Mouse (Mus musculus): ENCODE measurements around the gene Selenok.
A peak's percentile ranks its signal among the peaks of the same experiment; 100 is the strongest.

The Selenok gene

GRCm38 (mm10) chr14:29968075-29968821 lies at the start of gene Selenok:
Selenok (plus strand) TSS chr14:29968308.
- peak; percentile 80 for DNase-seq (ENCODE audit: low spot score)

- DNase-seq (ENCODE audit: low spot score), result no peak
Measured at GRCm38 (mm10) chr14:29928966-29929365, 39.1 kb upstream of the Selenok start.

DNA sequence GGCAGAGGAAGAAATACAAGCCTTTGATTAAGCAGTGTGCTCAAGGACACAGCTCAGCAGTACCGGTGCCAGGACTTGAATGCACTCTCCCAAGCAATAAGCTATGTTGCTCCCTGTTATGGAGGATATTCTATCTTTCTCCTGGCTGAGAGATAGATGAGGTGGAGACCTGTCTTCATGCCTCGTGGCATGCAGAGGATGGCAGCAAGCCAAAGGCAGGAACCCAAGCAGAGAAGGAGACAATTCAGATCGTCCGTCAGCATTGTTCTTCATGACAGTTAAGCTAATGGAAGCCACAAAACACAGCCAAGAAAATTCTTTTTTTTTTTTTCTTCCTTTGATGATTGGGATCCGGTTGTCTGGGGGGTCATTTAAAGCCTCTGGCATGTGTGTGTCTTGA lies 32.6 kb upstream of the Selenok start:
- DNase-seq (ENCODE audit: low spot score), result no peak

DNA sequence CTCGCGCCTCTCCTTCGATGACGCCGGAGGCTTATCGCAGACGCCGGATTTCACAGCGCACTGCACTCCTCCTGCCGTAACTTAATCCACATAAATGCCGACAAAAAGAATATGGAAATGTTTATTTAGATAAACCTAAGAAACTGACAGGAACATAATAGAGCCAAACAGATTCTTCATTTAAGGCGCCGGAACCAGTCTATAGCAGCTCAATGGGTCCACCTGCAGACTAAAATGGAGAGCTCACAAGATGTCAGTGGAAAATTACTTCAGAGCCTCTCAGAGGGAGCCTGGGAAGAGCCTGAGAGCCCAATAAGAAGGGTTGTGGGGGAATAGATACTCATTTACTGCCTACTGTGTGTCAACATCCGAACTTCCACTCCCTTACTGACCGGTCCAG lies 30.6 kb upstream of the Selenok start:
- DNase-seq (ENCODE audit: low spot score), result no peak

DNA sequence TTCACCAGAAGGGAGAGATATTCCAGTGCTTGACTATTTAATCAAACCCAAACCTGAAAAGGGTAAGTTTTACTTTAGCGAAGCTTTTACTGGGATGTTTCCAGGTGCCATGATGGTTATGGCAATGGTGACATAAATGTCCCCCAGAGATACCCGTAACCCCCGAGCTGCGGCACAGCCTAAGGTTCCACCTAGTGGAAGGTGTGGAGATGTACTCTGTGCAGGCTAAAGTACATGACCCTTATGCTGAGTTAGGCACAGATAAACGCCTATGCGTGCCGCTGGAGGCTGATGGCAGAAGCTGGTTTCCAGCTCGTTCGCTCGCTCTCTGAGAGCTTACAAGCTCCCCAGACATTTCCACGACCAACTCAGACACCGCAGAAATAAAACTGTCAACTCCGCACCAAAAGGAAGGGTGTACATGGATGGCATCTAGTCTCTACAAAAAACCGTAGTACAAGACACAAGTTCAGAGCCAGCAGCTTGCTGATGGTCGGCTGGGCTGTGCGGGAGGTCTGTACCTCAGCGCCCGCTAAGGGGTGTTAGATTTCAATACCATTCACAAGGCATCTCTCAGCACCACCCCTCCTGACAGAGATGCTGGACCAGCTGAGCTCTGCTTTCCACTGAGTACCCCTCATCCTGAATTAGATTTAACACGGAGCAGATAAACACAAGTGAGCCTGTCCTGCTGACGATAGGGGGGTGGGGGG lies 28.4 kb upstream of the Selenok start:
- no peak for DNase-seq (ENCODE audit: low spot score)

DNA sequence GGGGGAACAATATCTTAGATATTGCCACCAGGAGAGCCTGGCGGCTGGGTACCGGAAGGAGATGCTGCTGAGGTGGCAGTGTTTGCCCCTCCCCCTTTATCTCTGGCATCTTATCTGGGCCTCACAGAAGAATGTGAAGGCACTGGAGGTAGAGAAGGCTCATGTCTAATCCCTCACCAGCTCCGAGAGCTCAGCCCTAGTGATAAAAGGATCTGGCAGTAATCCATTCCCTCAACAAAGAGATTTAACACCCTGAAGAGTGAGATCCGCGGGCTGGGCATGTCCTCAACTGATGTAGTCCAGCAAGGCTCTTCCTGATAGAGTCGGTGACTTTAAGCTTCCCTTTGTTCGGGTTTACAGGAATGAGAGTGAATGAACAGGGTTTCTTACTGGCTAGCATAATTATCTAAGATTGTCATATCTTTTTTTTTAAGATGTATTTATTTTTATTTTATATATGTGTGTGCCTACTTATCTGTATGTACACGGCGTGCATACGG lies 27.7 kb upstream of the Selenok start:
- no peak for DNase-seq (ENCODE audit: low spot score)

DNA sequence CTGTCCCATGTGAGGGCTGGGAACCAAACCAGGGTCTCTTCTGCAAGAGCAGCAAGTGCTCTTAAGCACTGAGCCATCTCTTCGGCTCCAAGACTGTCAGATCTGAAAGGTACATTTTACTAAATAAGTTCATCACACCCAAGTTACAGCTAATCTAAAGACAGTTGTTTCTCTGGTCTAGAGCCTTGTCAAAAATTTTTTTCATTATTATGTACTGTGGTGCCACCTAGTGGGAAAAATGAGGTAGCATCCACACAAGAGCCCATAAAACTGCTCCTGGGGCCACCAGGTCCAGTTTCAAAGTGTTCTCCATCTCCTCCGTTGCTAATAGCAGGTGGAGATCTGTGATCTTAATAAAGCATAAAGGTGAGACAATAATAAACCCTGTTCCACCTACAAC lies 27.2 kb upstream of the Selenok start:
- DNase-seq (ENCODE audit: low spot score), result peak; percentile 25

DNA sequence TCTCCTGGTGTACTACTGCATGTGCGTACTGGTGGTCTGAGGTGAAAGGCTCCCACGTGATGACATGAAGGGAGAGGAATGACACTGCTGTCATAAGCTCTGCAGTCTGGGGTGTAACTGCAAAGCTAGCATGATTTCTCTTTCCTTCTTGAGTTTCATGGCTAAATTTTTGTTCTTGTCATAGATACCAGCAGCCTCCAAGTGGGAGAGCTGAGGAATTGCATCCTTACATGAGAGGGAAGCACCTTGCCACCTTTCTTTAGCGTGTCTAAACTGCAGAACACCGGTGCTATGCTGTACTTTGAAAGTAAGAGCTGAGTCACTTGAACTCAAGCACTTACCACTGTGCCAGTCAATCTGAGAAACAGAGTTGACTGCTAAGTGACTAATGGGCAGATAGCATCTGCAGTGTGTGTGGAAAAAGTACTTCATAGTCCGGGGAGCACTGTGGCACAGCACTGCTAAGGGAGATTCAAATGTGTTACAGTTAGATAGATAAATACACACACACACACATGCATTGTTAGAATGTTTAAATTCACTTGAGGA lies 21.3 kb upstream of the Selenok start:
- no peak for DNase-seq (ENCODE audit: low spot score)

DNA sequence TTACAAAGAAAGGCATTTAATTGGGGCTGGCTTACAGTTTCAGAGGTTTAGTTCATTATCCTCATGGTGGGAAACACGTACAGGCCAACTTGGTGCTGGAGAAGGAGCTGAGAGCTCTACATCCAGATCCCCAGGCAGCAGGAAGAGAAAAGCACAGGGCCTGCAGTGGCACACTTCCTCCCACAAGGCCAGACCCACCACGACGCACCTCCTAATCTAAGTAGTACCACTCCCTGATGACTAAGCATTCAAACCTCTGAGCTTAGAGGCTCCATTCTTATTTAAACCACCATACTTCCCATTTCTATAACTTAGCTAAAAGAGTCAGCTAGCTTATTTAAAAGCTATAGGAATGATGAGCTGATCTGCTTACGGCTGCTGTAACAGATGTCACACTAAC lies 17.3 kb upstream of the Selenok start:
- no peak for DNase-seq (ENCODE audit: low spot score)

GRCm38 (mm10) chr14:29957393-29957792 lies 10.7 kb upstream of the Selenok start:
- no peak for DNase-seq (ENCODE audit: low spot score)

- no peak for DNase-seq (ENCODE audit: low spot score)
Measured at GRCm38 (mm10) chr14:29967611-29968010, 497 bp upstream of the Selenok start.

- DNase-seq (ENCODE audit: low spot score), result no peak
Measured at GRCm38 (mm10) chr14:29971446-29971845, 3.3 kb downstream of the Selenok start.

GRCm38 (mm10) chr14:29971993-29972392 lies 3.9 kb downstream of the Selenok start:
- no peak for DNase-seq (ENCODE audit: low spot score)

DNA sequence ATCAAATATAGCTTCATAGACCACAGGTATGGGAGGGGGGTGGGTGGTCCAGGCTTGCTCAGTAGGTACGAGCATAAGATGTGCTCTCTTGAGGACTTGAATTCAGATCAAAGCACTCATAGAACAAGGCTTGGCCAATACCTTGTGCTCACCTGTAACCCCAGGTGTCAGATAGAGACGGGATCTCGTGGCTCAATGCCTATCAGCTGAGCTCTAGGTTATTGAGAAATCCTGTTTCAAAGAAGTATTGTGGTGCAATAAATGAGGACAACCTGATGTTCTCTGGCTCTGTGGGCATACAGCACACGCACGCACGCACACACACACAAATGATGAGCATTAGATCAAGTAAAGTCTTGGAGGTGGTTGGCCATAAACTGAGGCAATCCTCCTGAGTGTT lies 8.8 kb downstream of the Selenok start:
- DNase-seq (ENCODE audit: low spot score), result no peak

DNA sequence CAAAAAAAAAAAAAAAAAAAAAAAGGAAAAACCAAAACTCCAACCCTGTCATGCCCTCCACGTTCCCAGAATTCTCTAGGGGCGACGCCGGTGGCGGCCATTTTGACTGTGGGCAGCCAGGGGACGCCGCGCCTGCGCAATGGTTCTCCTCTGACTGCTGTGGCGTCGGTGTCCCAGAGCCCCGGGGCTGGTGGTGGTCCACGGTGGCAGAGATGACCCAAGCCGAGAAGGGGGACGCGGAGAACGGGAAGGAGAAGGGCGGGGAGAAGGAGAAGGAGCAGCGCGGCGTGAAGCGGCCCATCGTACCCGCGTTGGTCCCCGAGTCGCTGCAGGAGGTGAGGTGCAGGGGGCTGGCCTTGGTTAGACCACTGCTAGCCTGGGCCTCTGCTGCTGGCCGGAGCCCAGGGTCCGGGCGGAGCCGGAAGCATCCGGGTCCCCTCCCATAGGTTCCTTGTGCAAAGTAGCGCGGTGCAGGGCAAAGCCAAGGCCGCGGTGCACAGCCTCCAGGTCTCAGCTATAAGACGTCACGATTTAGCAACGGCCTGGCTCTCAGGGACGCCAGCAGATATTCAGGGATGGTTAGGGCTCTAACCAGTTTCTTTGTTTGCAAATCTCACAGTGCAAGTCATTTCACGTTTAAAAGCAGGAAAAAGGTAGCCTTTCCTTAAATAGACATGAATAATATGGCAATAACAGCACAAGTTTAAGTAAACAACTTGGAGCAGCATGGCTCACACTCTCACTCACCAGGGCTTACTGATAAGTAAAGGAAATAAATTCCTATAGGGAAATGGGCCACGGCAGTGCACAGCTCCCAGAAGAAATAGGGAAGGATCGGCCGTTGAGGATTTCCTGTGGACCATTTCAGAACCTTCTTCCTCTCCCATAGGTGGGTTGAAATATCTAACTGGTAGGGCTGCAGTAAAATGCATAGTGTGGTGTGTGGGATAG lies 10.4 kb downstream of the Selenok start, which contains the start of gene Actr8:
Gene Actr8 (plus strand): TSS at position 84 of the 951 bp plus-strand sequence.
- DNase-seq (ENCODE audit: low spot score), result peak; percentile 95

DNA sequence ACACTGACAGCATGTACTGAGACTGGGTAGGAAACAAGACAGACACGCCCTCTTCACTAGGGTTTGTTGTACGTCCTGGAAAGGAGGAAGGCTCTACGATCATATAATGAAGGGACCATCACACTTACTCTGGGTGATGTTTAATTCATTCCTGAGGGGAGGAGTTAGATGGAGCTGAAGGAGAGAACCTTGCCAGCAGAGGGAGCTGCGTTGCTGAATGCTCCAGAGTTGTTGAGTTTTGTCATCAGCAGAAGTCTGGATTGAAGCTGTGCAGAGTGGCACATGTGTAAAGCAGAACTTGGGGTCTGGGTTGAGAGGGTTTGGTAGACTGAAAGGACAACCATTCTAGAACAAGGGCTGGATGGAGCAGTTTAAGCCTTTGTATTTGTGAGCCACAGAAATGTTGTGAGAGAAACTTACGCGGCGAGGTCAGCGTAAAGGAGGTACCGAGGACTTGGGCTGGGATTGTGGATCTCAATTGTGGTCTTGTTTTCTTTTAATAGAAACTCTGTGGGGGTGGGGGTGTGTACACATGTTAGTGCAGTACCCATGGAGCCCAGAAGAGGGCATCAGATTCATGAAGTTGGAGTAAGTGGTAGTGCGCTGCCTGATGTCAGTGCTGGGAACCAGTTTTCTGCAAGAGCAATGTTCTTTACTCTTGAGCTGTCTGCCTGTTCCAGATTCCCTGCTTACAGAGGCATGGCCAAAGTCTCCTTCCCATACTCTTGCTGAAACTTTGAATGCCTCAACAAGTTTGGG lies 12.5 kb downstream of the Selenok start:
- no peak for DNase-seq (ENCODE audit: low spot score)

DNA sequence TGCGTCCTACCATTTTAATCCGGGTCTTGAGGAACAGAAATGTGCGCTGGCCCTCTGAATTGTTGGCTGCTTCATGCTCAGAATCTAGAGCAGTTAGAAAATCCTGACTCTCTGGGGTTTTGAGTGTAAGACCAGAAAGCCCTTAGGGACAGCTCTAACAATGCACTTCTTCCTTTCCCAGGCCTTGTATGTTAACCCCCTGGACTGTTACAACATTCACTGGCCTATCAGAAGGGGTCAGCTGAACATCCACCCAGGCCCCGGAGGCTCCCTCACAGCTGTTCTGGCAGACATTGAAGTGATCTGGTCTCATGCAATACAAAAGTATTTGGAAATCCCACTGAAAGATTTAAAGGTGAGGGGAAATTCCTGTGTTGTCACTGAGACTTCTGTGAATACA lies 18.0 kb downstream of the Selenok start:
- DNase-seq (ENCODE audit: low spot score), result no peak

- DNase-seq (ENCODE audit: low spot score), result no peak
Measured at GRCm38 (mm10) chr14:29987276-29987675, 19.2 kb downstream of the Selenok start.

DNA sequence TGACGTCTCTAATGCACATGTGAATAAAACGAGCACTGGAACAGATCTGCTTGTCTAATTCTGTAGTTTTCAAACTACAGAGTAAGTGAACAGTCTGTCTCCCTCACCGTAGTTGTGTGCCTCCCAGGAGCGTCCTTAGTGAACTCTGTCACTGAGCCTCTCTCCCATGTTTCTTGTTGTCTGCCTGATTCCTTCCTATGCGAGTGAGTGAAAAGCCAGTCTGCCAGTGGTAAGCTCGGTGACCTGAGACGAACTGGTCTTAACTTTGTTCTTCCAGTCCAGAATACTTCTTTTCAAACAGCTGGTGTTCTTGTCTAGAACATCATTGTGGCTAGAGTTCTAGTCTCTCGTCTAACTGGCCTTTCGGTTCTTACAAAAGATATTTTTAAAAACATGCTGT lies 19.6 kb downstream of the Selenok start:
- no peak for DNase-seq (ENCODE audit: low spot score)

GRCm38 (mm10) chr14:29988337-29988736 lies 20.2 kb downstream of the Selenok start:
- DNase-seq (ENCODE audit: low spot score), result no peak

DNA sequence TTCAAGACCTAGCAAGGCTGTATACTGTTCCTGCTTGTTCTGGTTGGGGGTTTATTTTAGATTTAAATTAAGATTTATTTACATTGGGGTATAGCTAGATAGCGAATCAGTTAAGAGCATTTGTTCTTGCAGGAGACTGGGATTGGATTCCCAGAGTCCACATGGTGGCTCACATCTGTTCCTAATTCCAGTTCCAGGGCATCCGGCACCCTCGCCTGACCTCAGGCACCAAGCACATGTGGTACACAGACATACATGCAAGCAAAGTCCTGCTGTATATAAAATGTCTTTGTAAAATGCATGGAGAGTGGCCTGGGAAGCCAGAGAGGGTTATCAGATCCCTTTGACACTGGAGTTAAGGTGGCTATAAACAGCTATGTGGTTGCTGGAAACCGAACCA lies 26.9 kb downstream of the Selenok start:
- no peak for DNase-seq (ENCODE audit: low spot score)

All from urinary bladder, postnatal 25 days (tissue).